Mouse (Mus musculus): ENCODE measurements at regions not wholly inside any gene's neighbourhood (a gene's known extent, or its start where the extent isn't known, plus 50 kb on each side); places are given as distances from the start of the nearest gene placed in this dataset.
A peak's percentile ranks its signal among the peaks of the same experiment; 100 is the strongest.

GRCm38 (mm10) chr8:99870850-99871249, 454.6 kb upstream of the Cdh8 start:
- no peak overlapping the region for H3K27ac ChIP-seq (ENCODE audit: low read length)
- no peaks in the 10 kb centered on the region for H3K27me3 ChIP-seq (replicated peaks; ENCODE audit: control insufficient read depth, insufficient read depth, low read length)
- peaks cover 4% of the 10 kb centered on the region; the same call in 1 of the 2 replicates for H3K4me1 ChIP-seq (replicated peaks; ENCODE audit: control insufficient read depth, insufficient read depth, low read length)
- no peak overlapping the region for H3K9ac ChIP-seq (replicated peaks; ENCODE audit: low read depth, low read length)
- H3K4me3 ChIP-seq (replicated peaks; ENCODE audit: low read length), result no peak overlapping the region
- H3K36me3 ChIP-seq (ENCODE audit: control insufficient read depth, insufficient read depth), result no peaks in the 10 kb centered on the region
- no peaks in the 10 kb centered on the region for H3K9me3 ChIP-seq (ENCODE audit: control insufficient read depth, low read length)
- WGBS, result 23% methylated on average over 3 of the region's 3 CpGs
- peak; percentile 67 for ATAC-seq
- no peak overlapping the region for H3K4me2 ChIP-seq (ENCODE audit: low read length)
